Mouse (Mus musculus): Measurements from ENCODE around the gene Scap.

DNA sequence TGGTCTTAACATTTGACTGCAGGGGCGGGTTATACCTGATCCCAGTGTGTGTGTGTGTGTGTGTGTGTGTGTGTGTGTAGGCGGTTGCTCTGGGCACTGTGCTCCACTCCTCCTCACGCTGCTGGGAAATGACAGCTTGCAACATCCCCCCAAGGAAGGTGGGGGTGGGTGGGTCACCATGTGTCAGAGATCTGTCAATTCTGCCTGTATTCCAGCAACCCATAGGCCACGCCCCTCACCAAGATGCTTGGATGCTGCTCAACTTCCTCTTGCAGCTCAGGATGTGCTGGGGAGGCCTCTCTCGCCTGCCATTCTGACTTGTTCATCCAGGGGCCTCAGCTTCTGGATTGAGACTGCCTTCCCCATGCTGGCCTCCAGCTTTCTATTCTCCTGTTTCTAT lies 18.4 kb upstream of the Scap start:
- TF ChIP-seq CTCF (IDR thresholded peaks at IDR 0.05; ENCODE audit: low read depth, low read length): no peak
- no peak for TF ChIP-seq TAL1 (conservative IDR thresholded peaks at IDR 0.05; ENCODE audit: low read depth, low read length)
- no peak for TF ChIP-seq GATA2 (IDR thresholded peaks at IDR 0.05; ENCODE audit: borderline replicate concordance, low read depth, low read length)

Data from G1E (cell line).